ENCODE assay signal across 9 mouse cellular contexts in the genomic region with DNA sequence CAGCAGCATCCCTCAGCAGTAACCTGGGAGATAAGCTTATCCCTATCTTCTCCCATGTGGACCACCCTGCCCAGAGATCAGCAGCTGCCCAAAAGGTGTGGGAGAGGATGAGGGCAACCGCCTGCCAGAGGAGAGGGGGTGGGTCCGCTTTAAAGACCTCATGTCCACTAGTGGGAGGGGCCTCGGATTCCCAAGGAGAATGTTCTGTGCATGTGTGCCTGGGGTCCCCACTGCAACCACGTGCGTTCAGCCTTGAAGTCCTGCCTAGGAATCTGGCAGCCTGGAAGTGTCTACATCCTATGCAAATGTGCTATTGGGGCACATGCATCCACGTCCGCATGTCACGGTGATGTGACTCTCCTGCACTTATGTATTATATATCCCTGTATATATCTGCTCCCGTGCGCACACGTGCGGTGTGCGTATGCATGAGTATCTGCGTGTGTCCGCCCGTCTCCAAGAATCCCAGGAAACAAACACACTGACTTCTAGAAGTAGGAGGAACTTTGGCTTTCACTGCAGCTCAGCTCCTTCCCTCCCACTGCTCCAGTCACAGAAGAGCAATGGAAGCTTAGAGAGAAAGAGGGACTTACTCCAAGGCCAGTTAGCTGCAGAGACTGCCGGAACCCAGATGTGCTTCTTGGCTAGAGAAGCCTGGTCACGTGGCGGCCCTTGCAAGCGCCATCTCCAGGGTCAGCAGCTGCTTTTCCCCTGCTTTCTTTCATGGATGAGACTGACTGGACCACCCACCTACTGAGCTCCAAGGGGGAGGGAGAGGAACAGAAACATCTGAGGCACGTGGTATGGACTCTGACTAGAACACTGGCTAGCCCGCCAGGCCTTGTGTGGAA. TPM values are rescaled to one million over a fixed set of nuclear protein-coding genes. Genes with fewer than 3 reads are reported as not detected.
DNase-seq lines count a peak whose midpoint lies in the region; ATAC-seq lines count a peak whose summit lies in the region.
"Had no signal": no experiment of that assay in that cellular context is flagged by ENCODE, and none has a peak within 500 bp of the region (broad histone marks: within the 10 kb centered on the region; RNA-seq: fewer than 3 reads in every experiment).

No protein-coding gene starts in this region.

- 37% methylated on average over 22 of the region's 22 CpGs for WGBS in embryonic facial prominence, embryonic 14.5 days
- 54% methylated on average over 22 of the region's 22 CpGs for WGBS in heart, embryonic 14.5 days
- 53% methylated on average over 22 of the region's 22 CpGs for WGBS in kidney, embryonic 16.5 days

- peak overlapping the region; percentile 19; the same call in 1 of the 2 replicates for H3K4me2 ChIP-seq in embryonic facial prominence, embryonic 14.5 days (ENCODE audit: low read depth, low read length)
- no peak overlapping the region; the same call in 1 of the 2 replicates for H3K4me2 ChIP-seq in heart, embryonic 14.5 days (ENCODE audit: low read length)
- H3K4me2 ChIP-seq in kidney, embryonic 16.5 days (replicated peaks; ENCODE audit: low read depth, low read length): no peak overlapping the region
- H3K4me2 ChIP-seq: liver, embryonic 15.5 days had no signal

- peaks cover 22% of the 10 kb centered on the region for H3K4me1 ChIP-seq in embryonic facial prominence, embryonic 14.5 days (ENCODE audit: control insufficient read depth, insufficient read depth, low read length)
- peaks cover 6 to 13% of the 10 kb centered on the region in 2 experiments for H3K4me1 ChIP-seq in heart, embryonic 14.5 days (ENCODE audit: control insufficient read depth in 2 of 2, insufficient read depth in 2 of 2, low read length in 2 of 2)
- H3K4me1 ChIP-seq in kidney, embryonic 16.5 days (ENCODE audit: insufficient read depth, low read length): peaks cover 26% of the 10 kb centered on the region
- H3K4me1 ChIP-seq: liver, embryonic 15.5 days had no signal

- H3K27me3 ChIP-seq in embryonic facial prominence, embryonic 14.5 days (replicated peaks; ENCODE audit: control insufficient read depth, insufficient read depth, low read length): no peaks in the 10 kb centered on the region
- H3K27me3 ChIP-seq in heart, embryonic 14.5 days (ENCODE audit: control insufficient read depth, insufficient read depth, low read length): no peaks in the 10 kb centered on the region
- no peaks in the 10 kb centered on the region for H3K27me3 ChIP-seq in kidney, embryonic 16.5 days (ENCODE audit: insufficient read depth, low read length)
- H3K27me3 ChIP-seq: liver, embryonic 15.5 days had no signal

- H3K27ac ChIP-seq in embryonic facial prominence, embryonic 14.5 days (replicated peaks; ENCODE audit: low read depth, low read length): peak overlapping the region; percentile 85
- H3K27ac ChIP-seq in heart, embryonic 14.5 days (replicated peaks in 1 of 2; ENCODE audit: control insufficient read depth in 1 of 2, insufficient read depth in 1 of 2, low read depth in 2 of 2, low read length in 2 of 2): no peak overlapping the region
- peak overlapping the region; percentile 59 for H3K27ac ChIP-seq in kidney, embryonic 16.5 days (ENCODE audit: low read length)
- H3K27ac ChIP-seq: liver, embryonic 15.5 days had no signal

- H3K9ac ChIP-seq in embryonic facial prominence, embryonic 14.5 days (ENCODE audit: low read depth, low read length): no peak overlapping the region
- no peak overlapping the region for H3K9ac ChIP-seq in heart, embryonic 14.5 days (ENCODE audit: low read length)
- no peak overlapping the region for H3K9ac ChIP-seq in kidney, embryonic 16.5 days (replicated peaks; ENCODE audit: low read length)
- H3K9ac ChIP-seq: liver, embryonic 15.5 days had no signal

- peak; percentile 25 to 47 for DNase-seq in adrenal gland, postnatal 36 days
- peak; percentile 96 for DNase-seq in embryonic facial prominence, embryonic 14.5 days (ENCODE audit: low spot score)
- peak; percentile 63 for DNase-seq in lung, postnatal 25 days (ENCODE audit: low spot score)
- peak; percentile 46 to 64 for DNase-seq in right cerebral cortex, postnatal 36 days (ENCODE audit: low spot score in 2 of 2)
- no peak for DNase-seq in cerebellum, adult 8-10 months

- ATAC-seq in embryonic facial prominence, embryonic 14.5 days (ENCODE audit: low read depth): peak; percentile 93
- ATAC-seq in heart, embryonic 14.5 days (ENCODE audit: insufficient number of reproducible peaks, insufficient read depth, low FRiP score, low read depth): peak; percentile 35; the same call in 1 of the 2 replicates
- peak; percentile 86 for ATAC-seq in kidney, embryonic 16.5 days (ENCODE audit: low FRiP score, low TSS enrichment)
- ATAC-seq in erythroblast, adult 5-6 weeks (replicated peaks; ENCODE audit: low FRiP score, poor library complexity, severe bottlenecking): no peak

- no peaks in the 10 kb centered on the region for H3K9me3 ChIP-seq in embryonic facial prominence, embryonic 14.5 days (ENCODE audit: control insufficient read depth, low read length)
- no peaks in the 10 kb centered on the region for H3K9me3 ChIP-seq in heart, embryonic 14.5 days (ENCODE audit: control insufficient read depth, low read length)
- H3K9me3 ChIP-seq in kidney, embryonic 16.5 days (ENCODE audit: low read length): no peaks in the 10 kb centered on the region
- H3K9me3 ChIP-seq: liver, embryonic 15.5 days had no signal

- no peak overlapping the region for H3K4me3 ChIP-seq in embryonic facial prominence, embryonic 14.5 days (ENCODE audit: low read depth, low read length)
- H3K4me3 ChIP-seq in heart, embryonic 14.5 days (ENCODE audit: control insufficient read depth in 1 of 2, insufficient read depth in 1 of 2, low read depth in 1 of 2, low read length in 2 of 2): no peak overlapping the region
- no peak overlapping the region for H3K4me3 ChIP-seq in kidney, embryonic 16.5 days (ENCODE audit: low read length)
- H3K4me3 ChIP-seq: liver, embryonic 15.5 days had no signal

- no peaks in the 10 kb centered on the region for H3K36me3 ChIP-seq in embryonic facial prominence, embryonic 14.5 days (ENCODE audit: control insufficient read depth, insufficient read depth, low read length)
- H3K36me3 ChIP-seq in heart, embryonic 14.5 days (ENCODE audit: control insufficient read depth, insufficient read depth, low read length): no peaks in the 10 kb centered on the region
- no peaks in the 10 kb centered on the region for H3K36me3 ChIP-seq in kidney, embryonic 16.5 days (ENCODE audit: insufficient read depth, low read length)
- H3K36me3 ChIP-seq: liver, embryonic 15.5 days had no signal

RNA-seq across cellular contexts. Expression of a gene that starts 39.1 kb away (rescaled TPM):
- 10 to 100 TPM; 17.9 to 18.6 TPM for total RNA-seq in adrenal gland, postnatal 36 days (2021)
- polyA plus RNA-seq in embryonic facial prominence, embryonic 14.5 days (2014; fragmentation: Nextera tagmentation; extraction: Ambion mirVana): 7.0 and 9.6 TPM in 2 replicates
- polyA plus RNA-seq in heart, embryonic 14.5 days (2014; fragmentation: Nextera tagmentation; extraction: Ambion mirVana): 3.3 and 3.4 TPM in 2 replicates
- 5.8 and 6.0 TPM in 2 replicates for polyA plus RNA-seq in kidney, embryonic 16.5 days (2015; fragmentation: Nextera tagmentation; extraction: Ambion mirVana)
- not detected in 2 replicates for total RNA-seq in erythroblast, adult 5-6 weeks (2015; ENCODE audit: low replicate concordance)
- total RNA-seq in erythroblast, adult 5-6 weeks (2017; ENCODE audit: low replicate concordance): 0.34 TPM in 1 of 2 replicates, not detected in the other

Comparison
In these comparisons a context has a peak if more than half of its experiments do, and no peak if none do; other contexts are left out.
1. H3K27ac ChIP-seq: peak in embryonic facial prominence, embryonic 14.5 days (single experiment) and kidney, embryonic 16.5 days (single experiment); none in heart, embryonic 14.5 days (0 of 2).